Mouse (Mus musculus) olfactory bulb, adult 2 months (tissue): ENCODE data around the gene Ccdc155. TPM values are rescaled to one million over a fixed set of nuclear protein-coding genes. Genes with fewer than 3 reads are reported as not detected.
A peak's percentile ranks its signal among the peaks of the same experiment; 100 is the strongest.

ENCODE experiments used
- H3K27ac ChIP-seq: fragments of 200-500 bp; 2 replicates; pipeline ENCODE4 v1.5.1; 2012; ENCODE audit warnings: low read depth, low read length; ENCODE audit not compliant: insufficient read depth
- H3K4me1 ChIP-seq: fragments of 200-500 bp; 2 replicates; pipeline ENCODE4 v1.6.1; 2012; ENCODE audit warnings: low read length; ENCODE audit not compliant: control insufficient read depth, insufficient read depth
- H3K4me3 ChIP-seq: fragments of 200-500 bp; 2 replicates; pipeline ENCODE4 v1.5.1; 2012; ENCODE audit warnings: mild to moderate bottlenecking, low read depth, low read length, moderate library complexity; ENCODE audit not compliant: insufficient read depth
- CTCF ChIP-seq: fragments of 200-500 bp; IDR thresholded peaks from 2 replicates; pipeline ENCODE4 v1.5.1; 2012; ENCODE audit warnings: low read depth, mild to moderate bottlenecking, low read length, moderate library complexity; ENCODE audit not compliant: insufficient read depth
- POLR2A ChIP-seq: fragments of 200-500 bp; IDR thresholded peaks from 2 replicates; pipeline ENCODE4 v1.6.1; 2012; ENCODE audit warnings: mild to moderate bottlenecking, low read depth, low read length, moderate library complexity; ENCODE audit not compliant: insufficient read depth
- WGBS: fragments of 180-500 bp; shearing (Covaris S2); methylation state at CpG from one replicate; pipeline ENCODE4 v1.1.7; 2018; 5-methylcytosine and 5-hydroxymethylcytosine counted together
- polyA plus RNA-seq: library from polyadenylated mRNA; stranded (reverse); fragments of >200 nt; gene quantifications from 2 replicates; pipeline ENCODE4 v1.2.4, GENCODE M21; 2012; ENCODE audit warnings: low replicate concordance; ENCODE audit not compliant: missing spikeins, insufficient read depth, insufficient read length

Gene Ccdc155
- polyA plus RNA-seq, 1 experiment, result not detected

GRCm38 (mm10) chr7:45229459-45230203 lies 24.9 kb upstream of the Ccdc155 start:
- TF ChIP-seq POLR2A (no peak), CTCF (no peak)
- WGBS, result 89% methylated on average over 7 of the region's 7 CpGs
- no peak overlapping the region for H3K4me3 ChIP-seq
- H3K27ac ChIP-seq, result no peak overlapping the region
- peaks cover 5% of the 10 kb centered on the region for H3K4me1 ChIP-seq

DNA sequence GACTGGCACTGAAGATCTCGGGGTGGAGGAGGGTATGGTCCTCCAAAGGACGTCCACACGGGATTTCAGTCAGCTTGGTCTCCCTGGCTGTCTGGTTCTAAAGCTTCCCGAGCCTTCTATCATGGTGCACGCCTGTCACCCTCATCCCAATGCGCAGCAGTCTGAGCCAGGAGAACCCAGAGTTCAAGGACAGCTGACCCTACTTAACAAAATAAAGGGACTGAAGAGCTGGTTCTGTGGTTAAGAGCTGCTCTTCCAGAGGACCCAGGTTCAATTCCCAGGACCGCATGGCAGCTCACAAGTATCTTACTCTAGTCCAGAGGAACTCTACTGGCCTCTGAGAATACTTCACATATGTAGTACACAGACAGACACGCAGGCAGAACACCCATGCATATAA lies 24.4 kb upstream of the Ccdc155 start:
- H3K4me3 ChIP-seq, result no peak overlapping the region
- 97% methylated on average over 8 of the region's 8 CpGs for WGBS
- no peak overlapping the region for H3K27ac ChIP-seq
- peaks cover 2% of the 10 kb centered on the region for H3K4me1 ChIP-seq
- TF ChIP-seq POLR2A (no peak), CTCF (no peak)

DNA sequence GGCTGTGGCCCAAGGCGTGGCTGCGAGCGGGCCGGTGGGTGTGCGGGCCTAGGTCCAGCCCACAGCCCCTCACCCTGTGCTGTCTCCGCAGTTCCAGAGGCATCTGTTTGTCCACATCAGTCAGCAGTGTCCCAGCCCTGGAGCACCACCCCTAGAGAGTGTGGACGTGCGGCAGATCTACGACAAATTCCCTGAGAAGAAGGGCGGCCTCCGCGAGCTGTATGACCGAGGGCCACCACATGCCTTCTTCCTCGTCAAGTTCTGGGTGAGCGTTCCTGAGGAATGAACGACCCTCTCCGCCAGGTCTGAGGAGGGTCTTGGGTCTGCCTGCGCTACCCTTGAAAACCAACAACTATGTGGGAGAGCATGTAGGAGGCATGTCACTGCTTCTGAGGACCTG lies 23.9 kb upstream of the Ccdc155 start:
- no peak for TF ChIP-seq CTCF
- TF ChIP-seq POLR2A, result no peak
- Histone ChIP-seq H3K4me3 (no peak overlapping the region), H3K27ac (no peak overlapping the region), H3K4me1 (no peaks in the 10 kb centered on the region)
- WGBS, result 97% methylated on average over 18 of the region's 18 CpGs

DNA sequence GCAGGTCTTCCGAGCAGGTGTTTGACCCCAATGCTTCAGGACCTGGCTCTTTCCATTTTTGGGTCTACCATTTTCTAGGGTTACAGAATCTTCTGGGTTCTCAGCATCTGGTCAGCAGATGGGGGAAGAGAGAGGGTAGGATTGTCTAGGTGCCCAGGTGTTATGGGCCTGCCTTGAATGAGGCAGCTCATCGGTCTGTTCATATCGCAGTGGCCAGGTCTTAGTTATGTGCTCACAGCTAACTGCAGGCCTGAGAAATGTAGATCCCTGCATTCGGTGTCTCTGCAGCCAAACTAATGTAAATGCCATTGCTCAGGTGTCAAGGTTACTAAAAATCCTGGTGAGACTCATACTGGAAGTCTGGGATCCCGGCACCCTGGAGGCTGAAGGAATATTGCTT lies 21.7 kb upstream of the Ccdc155 start:
- no peaks in the 10 kb centered on the region for H3K4me1 ChIP-seq
- WGBS, result 97% methylated on average over 5 of the region's 5 CpGs
- H3K4me3 ChIP-seq, result no peak overlapping the region
- H3K27ac ChIP-seq, result no peak overlapping the region
- no peak for TF ChIP-seq CTCF
- no peak for TF ChIP-seq POLR2A

GRCm38 (mm10) chr7:45224826-45225225 lies 20.1 kb upstream of the Ccdc155 start:
- no peak overlapping the region for H3K4me3 ChIP-seq
- H3K27ac ChIP-seq, result no peak overlapping the region
- WGBS, result 90% methylated on average over 7 of the region's 7 CpGs
- H3K4me1 ChIP-seq, result no peaks in the 10 kb centered on the region
- TF ChIP-seq POLR2A, result no peak
- no peak for TF ChIP-seq CTCF

DNA sequence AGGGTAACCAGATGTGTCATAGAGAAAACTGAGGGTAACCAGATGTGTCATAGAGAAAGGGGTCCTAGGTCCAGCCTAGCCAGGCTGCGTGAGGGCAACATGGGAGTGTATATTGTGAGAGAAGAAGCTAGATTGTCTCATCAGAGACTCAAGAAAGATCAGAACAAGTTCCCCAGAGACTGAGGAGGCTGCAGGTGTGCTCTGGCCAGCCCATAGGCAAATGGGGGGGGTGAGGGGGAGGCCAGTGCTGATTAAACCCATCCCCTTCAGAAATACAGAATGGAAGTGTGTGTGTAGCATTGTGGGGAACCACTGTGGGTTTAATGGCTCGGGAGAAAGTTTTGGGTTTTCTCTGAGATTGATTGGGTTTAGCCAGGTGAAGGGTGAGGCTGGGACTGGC lies 17.0 kb upstream of the Ccdc155 start:
- WGBS, result 92% methylated on average over 2 of the region's 2 CpGs
- peaks cover 2% of the 10 kb centered on the region for H3K4me1 ChIP-seq
- H3K27ac ChIP-seq, result no peak overlapping the region
- TF ChIP-seq POLR2A, result no peak
- no peak for TF ChIP-seq CTCF
- no peak overlapping the region for H3K4me3 ChIP-seq

GRCm38 (mm10) chr7:45216442-45217183 lies 11.9 kb upstream of the Ccdc155 start:
- Histone ChIP-seq H3K27ac (no peak overlapping the region), H3K4me1 (peaks cover 13% of the 10 kb centered on the region), H3K4me3 (no peak overlapping the region)
- whole genome bisulfite sequencing, result 9% methylated on average over 13 of the region's 13 CpGs
- TF ChIP-seq POLR2A (no peak), CTCF (no peak)

DNA sequence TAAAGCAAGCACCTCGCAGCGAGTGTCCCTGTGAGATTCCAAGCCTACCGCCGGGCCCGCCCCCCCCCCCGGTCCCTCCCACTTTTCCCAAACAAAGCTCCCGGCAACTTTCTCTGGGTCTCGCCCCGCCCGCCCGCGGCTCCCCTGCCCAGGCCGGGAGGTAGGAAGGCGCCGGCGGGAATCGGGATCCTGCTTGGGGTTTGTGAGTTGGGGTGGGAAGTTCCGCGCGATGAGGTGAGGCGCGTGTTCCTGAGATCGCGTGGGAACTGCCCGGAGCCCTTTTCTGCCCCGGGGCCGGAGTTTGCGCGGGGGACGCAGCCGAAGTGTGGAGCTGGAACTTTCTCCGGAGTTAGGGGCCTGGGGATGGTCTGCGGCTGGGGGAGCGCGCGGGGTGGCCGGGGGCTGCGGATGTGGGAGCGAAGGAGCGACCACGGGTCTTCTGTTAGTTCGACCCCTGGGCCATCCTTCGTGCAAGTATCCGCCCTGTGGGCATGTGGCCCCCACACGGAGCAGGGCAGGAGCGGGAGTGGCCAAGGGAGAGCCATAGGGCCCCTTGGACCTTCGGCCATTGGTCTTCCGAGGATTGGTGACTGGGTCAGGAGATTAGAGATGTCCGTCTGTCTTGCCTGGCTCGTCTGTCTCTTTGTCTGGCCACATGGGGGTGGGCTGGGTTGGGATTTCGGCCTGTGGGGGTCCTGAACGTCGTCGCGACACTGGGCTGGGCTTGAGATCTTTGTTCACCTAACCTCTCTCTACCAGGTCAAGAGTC lies 11.2 kb upstream of the Ccdc155 start, which contains the start of gene Tead2:
TSS of gene Tead2 (plus strand) at position 81 of the 769 bp plus-strand sequence.
- Histone ChIP-seq H3K4me1 (peaks cover 13% of the 10 kb centered on the region), H3K4me3 (peak within 1 kb of the TSS; percentile 35), H3K27ac (no peak within 1 kb of the TSS)
- 2% methylated on average over 55 of the region's 55 CpGs for WGBS
- TF ChIP-seq CTCF (no peak), POLR2A (no peak)
